Mouse (Mus musculus): ENCODE results near the gene Dlg2.

DNA sequence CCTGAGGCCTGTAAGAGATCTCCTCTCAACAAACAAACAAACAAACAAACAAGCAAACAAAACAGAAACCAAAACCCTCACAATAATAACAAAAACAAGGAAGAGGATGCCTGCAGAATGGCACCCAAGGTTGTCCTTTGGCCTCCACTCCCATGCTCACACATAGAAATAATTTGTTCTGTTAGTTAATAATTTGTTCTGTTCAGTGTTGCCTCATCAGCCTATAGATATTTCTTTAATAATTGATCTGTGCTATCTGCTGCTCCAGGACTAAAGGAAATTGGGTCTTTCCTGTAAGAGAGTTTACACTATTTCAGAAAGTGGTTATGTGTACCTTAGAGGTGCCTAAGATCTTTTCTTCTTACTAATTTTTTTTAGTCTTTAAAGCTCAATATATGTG is 1741.7 kb downstream of the Dlg2 start:
- no peak for TF ChIP-seq POLR2A (IDR thresholded peaks at IDR 0.05; ENCODE audit: control insufficient read depth, extremely low read depth, insufficient read depth, low read length, poor library complexity)
- TF ChIP-seq CTCF (IDR thresholded peaks at IDR 0.05; ENCODE audit: borderline replicate concordance, control insufficient read depth, extremely low read depth, insufficient read depth, low read length, poor library complexity): no peak
